Mouse (Mus musculus) olfactory bulb, adult 2 months (tissue): Measurements from ENCODE around the gene Pbxip1.

ENCODE experiments used
- CTCF ChIP-seq: fragments of 200-500 bp; IDR thresholded peaks from 2 replicates; pipeline ENCODE4 v1.5.1; 2012; ENCODE audit warnings: low read depth, mild to moderate bottlenecking, low read length, moderate library complexity; ENCODE audit not compliant: insufficient read depth
- POLR2A ChIP-seq: fragments of 200-500 bp; IDR thresholded peaks from 2 replicates; pipeline ENCODE4 v1.6.1; 2012; ENCODE audit warnings: mild to moderate bottlenecking, low read depth, low read length, moderate library complexity; ENCODE audit not compliant: insufficient read depth

- TF ChIP-seq CTCF, result no peak
- TF ChIP-seq POLR2A, result no peak
These were observed 13.8 kb upstream of the Pbxip1 start for GRCm38 (mm10) chr3:89422556-89423205.
